Mouse (Mus musculus) MEL (cell line): ENCODE measurements at regions not wholly inside any gene's neighbourhood (a gene's known extent, or its start where the extent isn't known, plus 50 kb on each side); places are given as distances from the start of the nearest gene placed in this dataset.

Experiments used
- DNase-seq: peaks from one replicate; pipeline ENCODE4 v3.0.0; 2011; ENCODE audit warnings: low read depth, low spot score
- H3K27ac ChIP-seq: 2 replicates; pipeline ENCODE4 v1.5.1; 2012; ENCODE audit warnings: low read depth, mild to moderate bottlenecking, control low read depth, low read length, moderate library complexity; ENCODE audit not compliant: control insufficient read depth
- H3K27me3 ChIP-seq, 2 experiments: fragments of 150-350 bp in 1 of 2; sonication (generic) in 1 of 2; 2 replicates each; pipeline ENCODE4 v1.6.1; 2012; ENCODE audit warnings: low read length in 2 of 2, mild to moderate bottlenecking in 2 of 2, improper control_type of control experiment in 1 of 2, moderate library complexity in 1 of 2; ENCODE audit not compliant: insufficient read depth in 2 of 2, control insufficient read depth in 1 of 2
- H3K36me3 ChIP-seq, 2 experiments: 2 replicates each; pipeline ENCODE4 v1.6.1; 2012 to 2014; ENCODE audit warnings: low read length in 2 of 2, improper control_type of control experiment in 1 of 2, inconsistent platforms in 1 of 2, mild to moderate bottlenecking in 1 of 2; ENCODE audit not compliant: insufficient read depth in 2 of 2, control insufficient read depth in 1 of 2
- H3K4me1 ChIP-seq, 2 experiments: fragments of 150-350 bp in 1 of 2; sonication (generic) in 1 of 2; 2 replicates each; pipeline ENCODE4 v1.6.1; 2012; ENCODE audit warnings: low read length in 2 of 2, improper control_type of control experiment in 1 of 2, mild to moderate bottlenecking in 1 of 2; ENCODE audit not compliant: insufficient read depth in 2 of 2, control insufficient read depth in 1 of 2
- H3K4me3 ChIP-seq, 2 experiments: fragments of 150-350 bp in 1 of 2; sonication (generic) in 1 of 2; 2 replicates each; pipeline ENCODE4 v1.5.1; 2012; ENCODE audit warnings: low read depth in 2 of 2, low read length in 2 of 2, mild to moderate bottlenecking in 2 of 2, moderate library complexity in 2 of 2, control low read depth in 1 of 2, improper control_type of control experiment in 1 of 2; ENCODE audit not compliant: control insufficient read depth in 1 of 2, insufficient read depth in 1 of 2
- H3K79me2 ChIP-seq: 2 replicates; pipeline ENCODE4 v1.6.1; 2012; ENCODE audit warnings: mild to moderate bottlenecking, low read length, moderate library complexity; ENCODE audit not compliant: control insufficient read depth, poor library complexity, insufficient read depth
- H3K9ac ChIP-seq: 2 replicates; pipeline ENCODE4 v1.6.1; 2012; ENCODE audit warnings: low read depth, mild to moderate bottlenecking, control low read depth, low read length, moderate library complexity; ENCODE audit not compliant: control insufficient read depth, poor library complexity, severe bottlenecking
- H3K9me3 ChIP-seq: fragments of 150-350 bp; sonication (generic); replicated peaks from 2 replicates; pipeline ENCODE4 v1.6.1; 2012; ENCODE audit warnings: mild to moderate bottlenecking, low read length, improper control_type of control experiment, moderate library complexity; ENCODE audit not compliant: insufficient read depth
- CHD2 ChIP-seq: IDR thresholded peaks from 2 replicates; pipeline ENCODE4 v1.6.1; 2011; ENCODE audit warnings: low read length, improper control_type of control experiment
- E2F4 ChIP-seq: IDR thresholded peaks from 2 replicates; pipeline ENCODE4 v1.6.1; 2011; ENCODE audit warnings: low read depth, low read length, improper control_type of control experiment, borderline replicate concordance
- ELF1 ChIP-seq: IDR thresholded peaks from 2 replicates; pipeline ENCODE4 v1.6.1; 2014; ENCODE audit warnings: low read depth, mild to moderate bottlenecking, inconsistent platforms, low read length, improper control_type of control experiment, moderate library complexity
- EP300 ChIP-seq, 2 experiments: IDR thresholded peaks; 2 replicates each; pipeline ENCODE4 v1.6.1; 2011; ENCODE audit warnings: improper control_type of control experiment in 2 of 2, low read length in 2 of 2, low read depth in 1 of 2, mild to moderate bottlenecking in 1 of 2
- ETS1 ChIP-seq: IDR thresholded peaks from 2 replicates; pipeline ENCODE4 v1.6.1; 2012; ENCODE audit warnings: low read depth, mild to moderate bottlenecking, inconsistent platforms, low read length, improper control_type of control experiment, moderate library complexity
- HCFC1 ChIP-seq: IDR thresholded peaks from 2 replicates; pipeline ENCODE4 v1.6.1; 2012; ENCODE audit warnings: low read depth, mild to moderate bottlenecking, inconsistent platforms, low read length, improper control_type of control experiment, moderate library complexity
- KAT2A ChIP-seq: conservative IDR thresholded peaks from 2 replicates; pipeline ENCODE4 v1.6.1; 2012; ENCODE audit warnings: low read depth, low read length, improper control_type of control experiment, inconsistent platforms
- MAFK ChIP-seq: IDR thresholded peaks from 2 replicates; pipeline ENCODE4 v1.6.1; 2011; ENCODE audit warnings: low read depth, mild to moderate bottlenecking, low read length, improper control_type of control experiment, borderline replicate concordance
- MAZ ChIP-seq: IDR thresholded peaks from 2 replicates; pipeline ENCODE4 v1.6.1; 2012; ENCODE audit warnings: low read depth, mild to moderate bottlenecking, inconsistent platforms, low read length, improper control_type of control experiment
- MEF2A ChIP-seq: IDR thresholded peaks from 2 replicates; pipeline ENCODE4 v1.6.1; 2014; ENCODE audit warnings: low read depth, mild to moderate bottlenecking, inconsistent platforms, low read length, improper control_type of control experiment; ENCODE audit not compliant: poor library complexity, insufficient replicate concordance, severe bottlenecking; ENCODE audit errors: extremely low read depth
- MXI1 ChIP-seq: IDR thresholded peaks from 2 replicates; pipeline ENCODE4 v1.6.1; 2011; ENCODE audit warnings: mild to moderate bottlenecking, low read depth, low read length, improper control_type of control experiment
- MYB ChIP-seq: IDR thresholded peaks from 2 replicates; pipeline ENCODE4 v1.6.1; 2011; ENCODE audit warnings: mild to moderate bottlenecking, low read depth, low read length, improper control_type of control experiment
- MYC ChIP-seq: IDR thresholded peaks from 2 replicates; pipeline ENCODE4 v1.6.1; 2011; ENCODE audit warnings: low read depth, mild to moderate bottlenecking, low read length, improper control_type of control experiment, moderate library complexity
- NELFE ChIP-seq: IDR thresholded peaks from 2 replicates; pipeline ENCODE4 v1.6.1; 2011; ENCODE audit warnings: low read depth, low read length, improper control_type of control experiment
- NRF1 ChIP-seq: IDR thresholded peaks from 2 replicates; pipeline ENCODE4 v1.6.1; 2014; ENCODE audit warnings: low read depth, mild to moderate bottlenecking, inconsistent platforms, low read length, improper control_type of control experiment, moderate library complexity; ENCODE audit not compliant: poor library complexity, insufficient read depth, severe bottlenecking
- POLR2A ChIP-seq, 2 experiments: IDR thresholded peaks; 2 replicates each; pipeline ENCODE4 v1.6.1; 2011 to 2012; ENCODE audit warnings: low read length in 2 of 2, mild to moderate bottlenecking in 2 of 2, control low read depth in 1 of 2, improper control_type of control experiment in 1 of 2, low read depth in 1 of 2, moderate library complexity in 1 of 2; ENCODE audit not compliant: control insufficient read depth in 1 of 2, insufficient read depth in 1 of 2, poor library complexity in 1 of 2
- POLR2AphosphoS2 ChIP-seq: IDR thresholded peaks from 2 replicates; pipeline ENCODE4 v1.6.1; 2011; ENCODE audit warnings: low read length, improper control_type of control experiment
- POLR2AphosphoS5 ChIP-seq: IDR thresholded peaks from 2 replicates; pipeline ENCODE4 v1.6.1; 2012; ENCODE audit warnings: low read depth, borderline replicate concordance, mild to moderate bottlenecking, inconsistent platforms, low read length, moderate library complexity, mixed read lengths
- RCOR1 ChIP-seq: IDR thresholded peaks from 2 replicates; pipeline ENCODE4 v1.6.1; 2012; ENCODE audit warnings: low read depth, mild to moderate bottlenecking, inconsistent platforms, low read length, improper control_type of control experiment
- SMC3 ChIP-seq: IDR thresholded peaks from 2 replicates; pipeline ENCODE4 v1.6.1; 2011; ENCODE audit warnings: low read depth, low read length, improper control_type of control experiment
- TBP ChIP-seq: IDR thresholded peaks from 2 replicates; pipeline ENCODE4 v1.8.0; 2011; ENCODE audit warnings: low read depth, low read length, improper control_type of control experiment
- TCF12 ChIP-seq: IDR thresholded peaks from 2 replicates; pipeline ENCODE4 v1.6.1; 2014; ENCODE audit warnings: low read depth, mild to moderate bottlenecking, inconsistent platforms, low read length, improper control_type of control experiment, moderate library complexity
- ZC3H11A ChIP-seq: IDR thresholded peaks from 2 replicates; pipeline ENCODE4 v1.6.1; 2012; ENCODE audit warnings: low read depth, mild to moderate bottlenecking, inconsistent platforms, low read length, improper control_type of control experiment
- ZKSCAN1 ChIP-seq: IDR thresholded peaks from 2 replicates; pipeline ENCODE4 v1.6.1; 2012; ENCODE audit warnings: low read depth, mild to moderate bottlenecking, inconsistent platforms, low read length, improper control_type of control experiment, moderate library complexity
- ZMIZ1 ChIP-seq: IDR thresholded peaks from 2 replicates; pipeline ENCODE4 v1.6.1; 2012; ENCODE audit warnings: low read depth, mild to moderate bottlenecking, inconsistent platforms, low read length, improper control_type of control experiment, moderate library complexity

DNA sequence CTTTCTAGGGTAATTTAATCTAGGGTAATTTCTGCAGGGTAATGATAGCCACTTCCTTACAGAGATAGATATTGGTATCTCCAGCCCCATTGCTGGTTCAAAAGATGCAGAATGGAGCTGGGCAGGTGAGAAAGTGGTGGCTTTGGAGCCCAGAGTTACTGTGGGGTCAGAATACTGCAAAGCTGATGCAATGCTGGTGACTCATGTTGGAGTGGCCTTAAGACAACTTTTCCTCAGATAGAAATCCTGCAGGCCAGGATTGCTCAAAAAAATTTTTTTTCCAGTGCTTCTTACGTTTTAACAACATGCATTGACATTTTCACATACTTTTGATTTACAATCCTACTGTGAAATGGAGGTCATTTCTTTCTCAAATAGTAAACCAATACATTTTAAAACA is 305.8 kb downstream of the Isl1 start:
- Histone ChIP-seq H3K9ac (no peak overlapping the region), H3K36me3 (no peaks in the 10 kb centered on the region), H3K4me1 (no peaks in the 10 kb centered on the region), H3K27ac (no peak overlapping the region), H3K27me3 (no peaks in the 10 kb centered on the region), H3K79me2 (no peaks in the 10 kb centered on the region), H3K9me3 (no peaks in the 10 kb centered on the region), H3K4me3 (no peak overlapping the region)
- TF ChIP-seq MAFK (no peak), MYC (no peak), MEF2A (no peak), EP300 (IDR thresholded peaks at IDR 0.05; ENCODE audit: low read depth in 1 of 2, low read length in 2 of 2) (no peak), CHD2 (no peak), ZMIZ1 (no peak), POLR2A (IDR thresholded peaks at IDR 0.05; ENCODE audit: control insufficient read depth in 1 of 2, insufficient read depth in 1 of 2, low read depth in 1 of 2, low read length in 2 of 2, poor library complexity in 1 of 2) (no peak), SMC3 (no peak), MAZ (no peak), MXI1 (no peak), NRF1 (no peak), TCF12 (no peak)
- DNase-seq, result no peak

DNA sequence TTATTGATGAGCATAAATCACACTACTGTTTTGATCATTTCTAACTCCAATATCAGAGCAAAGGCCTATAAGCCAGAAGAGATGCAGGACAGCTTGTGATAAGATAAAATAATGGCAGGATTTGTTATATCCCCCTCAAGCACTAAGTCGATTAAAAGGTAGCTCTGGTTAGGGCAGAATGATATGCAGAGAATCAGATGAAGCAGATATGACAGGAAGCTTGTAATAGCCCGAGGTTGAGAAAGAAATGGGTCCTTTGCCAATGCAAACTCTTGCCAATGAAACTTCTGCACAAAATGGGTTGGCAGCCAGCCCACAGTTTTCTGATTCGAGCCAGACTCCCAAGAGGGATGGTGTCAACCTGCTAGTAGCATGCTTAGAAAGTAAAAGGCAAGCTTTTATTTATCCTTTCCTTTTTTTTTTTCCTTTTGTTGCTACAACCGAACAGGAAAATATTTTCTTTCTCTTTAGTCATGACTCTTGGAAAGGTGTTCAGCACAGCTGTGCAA is 307.0 kb downstream of the Isl1 start:
- H3K27me3 ChIP-seq, result no peaks in the 10 kb centered on the region
- no peak overlapping the region for H3K9ac ChIP-seq
- DNase-seq, result no peak
- H3K27ac ChIP-seq, result no peak overlapping the region
- H3K9me3 ChIP-seq, result no peaks in the 10 kb centered on the region
- H3K79me2 ChIP-seq, result no peaks in the 10 kb centered on the region
- no peaks in the 10 kb centered on the region for H3K4me1 ChIP-seq
- no peak overlapping the region for H3K4me3 ChIP-seq
- H3K36me3 ChIP-seq, result no peaks in the 10 kb centered on the region
- TF ChIP-seq CHD2, result no peak

DNA sequence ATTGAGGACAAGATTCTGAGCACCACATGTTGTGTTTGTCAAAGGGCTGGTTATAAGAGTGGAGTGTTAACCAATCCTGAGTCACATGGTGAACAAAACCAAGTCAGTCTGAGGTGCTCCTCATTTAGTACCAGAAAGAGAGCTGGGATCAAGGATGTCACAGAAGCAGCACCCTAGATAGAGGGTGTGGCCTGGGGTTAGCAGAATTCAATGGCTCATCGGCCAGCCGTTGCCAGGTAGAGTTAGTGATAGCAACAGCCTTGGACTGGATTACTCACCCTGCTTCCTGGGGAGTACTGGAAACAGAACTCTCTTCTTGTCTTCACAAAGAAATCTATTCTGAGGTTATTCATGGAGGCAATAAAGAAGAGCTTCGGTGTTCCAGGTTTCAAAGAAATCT is 318.9 kb downstream of the Isl1 start:
- H3K36me3 ChIP-seq, result no peaks in the 10 kb centered on the region
- no peak overlapping the region for H3K4me3 ChIP-seq
- no peaks in the 10 kb centered on the region for H3K4me1 ChIP-seq
- H3K9ac ChIP-seq, result no peak overlapping the region
- TF ChIP-seq MXI1 (no peak), TBP (no peak), KAT2A (no peak), ZC3H11A (no peak), NELFE (no peak), ETS1 (no peak), EP300 (IDR thresholded peaks at IDR 0.05; ENCODE audit: low read depth in 1 of 2, low read length in 2 of 2) (no peak), E2F4 (no peak), RCOR1 (no peak), ELF1 (no peak), HCFC1 (no peak), POLR2AphosphoS2 (no peak), MYB (no peak), POLR2AphosphoS5 (no peak), ZMIZ1 (no peak), ZKSCAN1 (no peak)
- TF ChIP-seq, all 39 proteins: peak for 0
- no peaks in the 10 kb centered on the region for H3K9me3 ChIP-seq
- H3K79me2 ChIP-seq, result no peaks in the 10 kb centered on the region
- DNase-seq, result no peak
- H3K27me3 ChIP-seq, result no peaks in the 10 kb centered on the region
- H3K27ac ChIP-seq, result no peak overlapping the region
